Mouse (Mus musculus): ENCODE results near the gene Grik2.
"Not testable (repeated sequence)": the region's sequence is repeated elsewhere in the genome, so short reads cannot be mapped to it uniquely, and the experiment has no call there.

Grik2 gene

GRCm38 (mm10) chr10:49652320-49652719 is 136.2 kb downstream of the Grik2 start:
- in situ Hi-C loops (cut with MboI, MseI) = no loop called here

- in situ Hi-C loops (cut with MboI, MseI) = no loop called here
Observed at GRCm38 (mm10) chr10:49647116-49647515, 141.4 kb downstream of the Grik2 start.

- in situ Hi-C loops (cut with MboI, MseI) = no loop called here
Observed at GRCm38 (mm10) chr10:49639901-49640300, 148.7 kb downstream of the Grik2 start.

DNA sequence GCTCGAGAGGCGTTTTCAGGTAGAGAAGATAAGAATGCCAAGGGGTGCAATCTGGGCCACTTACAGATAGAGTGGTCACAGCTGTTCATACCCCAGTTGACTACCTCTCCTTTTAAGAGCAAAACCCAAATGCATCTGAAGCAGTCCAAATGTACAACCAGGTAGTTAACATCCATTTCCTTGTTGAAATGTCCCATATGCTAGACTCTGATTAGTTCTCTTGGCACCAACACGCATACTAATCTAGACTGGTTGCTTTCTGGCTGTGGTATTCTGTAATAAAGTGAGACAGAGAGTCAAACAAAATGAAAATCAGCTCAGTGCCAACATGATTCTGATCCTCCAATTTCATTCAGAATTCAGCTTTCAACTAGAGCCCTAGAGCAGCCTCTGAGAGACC is 164.6 kb downstream of the Grik2 start:
- in situ Hi-C loops (cut with MboI, MseI) = no loop called here

- in situ Hi-C loops (cut with MboI, MseI) = no loop called here
Observed at GRCm38 (mm10) chr10:49597652-49598051, 190.9 kb downstream of the Grik2 start.

- in situ Hi-C loops (cut with MboI, MseI) = no loop called here
Observed at GRCm38 (mm10) chr10:49573514-49573913, 215.1 kb downstream of the Grik2 start.

GRCm38 (mm10) chr10:49559872-49560407 is 228.6 kb downstream of the Grik2 start:
- in situ Hi-C loops (cut with MboI, MseI) = no loop called here

DNA sequence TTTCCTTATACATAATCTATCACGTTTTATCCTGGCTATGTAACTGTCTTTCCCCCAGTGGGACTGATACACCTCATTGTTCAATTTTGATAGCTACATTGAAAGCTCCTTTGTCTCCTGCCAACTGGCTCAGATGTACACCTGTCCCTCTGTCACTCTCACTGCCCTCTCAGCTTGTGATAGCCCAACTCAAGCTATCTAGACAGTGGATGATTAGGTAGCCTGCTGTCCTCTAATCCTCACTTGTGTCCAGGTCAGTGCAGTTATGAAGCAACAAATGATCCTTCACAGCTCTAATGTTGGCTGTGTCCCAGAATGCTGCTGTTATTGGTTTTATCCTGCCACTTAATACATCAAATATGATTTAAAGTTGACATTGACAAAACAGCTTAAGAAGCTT is 246.3 kb downstream of the Grik2 start:
- in situ Hi-C loops (cut with MboI, MseI) = no loop called here

DNA sequence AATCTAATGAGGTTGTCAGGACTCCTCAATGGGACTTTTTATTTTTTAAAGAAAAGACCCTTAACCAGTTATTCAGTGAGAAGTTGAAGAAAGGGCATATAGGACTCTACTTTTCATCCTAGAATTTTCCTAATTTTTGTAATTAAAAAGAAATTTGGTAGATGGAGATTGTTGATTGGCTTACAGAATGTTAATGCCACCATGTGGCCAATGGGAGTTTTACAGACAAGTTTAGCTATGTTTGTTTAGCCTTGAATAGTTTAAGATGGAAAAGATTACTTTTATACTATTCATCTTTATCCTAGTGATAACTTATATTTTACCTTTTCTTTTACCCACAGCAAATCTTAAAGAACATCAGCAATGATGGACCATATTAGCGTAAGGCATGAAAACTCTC is 268.8 kb downstream of the Grik2 start:
- in situ Hi-C loops (cut with MboI, MseI) = no loop called here

- in situ Hi-C loops (cut with MboI, MseI) = no loop called here
Observed at GRCm38 (mm10) chr10:49500628-49501027, 287.9 kb downstream of the Grik2 start.

DNA sequence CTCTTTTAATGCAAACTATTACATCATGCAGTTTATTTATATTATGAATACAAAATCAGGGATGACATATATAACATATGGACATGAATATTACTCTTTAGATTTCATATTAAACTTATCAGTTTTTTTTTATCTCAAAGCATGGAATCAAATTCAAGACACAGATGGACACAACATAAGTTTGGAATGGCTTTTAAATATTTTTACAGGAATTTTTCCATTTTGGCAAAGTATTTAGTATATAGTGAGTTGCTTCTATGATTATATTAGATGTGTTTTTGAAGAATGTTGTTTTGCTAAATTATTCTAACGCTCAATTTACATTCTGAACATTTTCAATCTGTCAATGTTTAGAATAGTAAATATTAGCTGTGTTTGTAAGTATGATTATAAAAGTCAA is 291.3 kb downstream of the Grik2 start:
- in situ Hi-C loops (cut with MboI, MseI) = no loop called here

DNA sequence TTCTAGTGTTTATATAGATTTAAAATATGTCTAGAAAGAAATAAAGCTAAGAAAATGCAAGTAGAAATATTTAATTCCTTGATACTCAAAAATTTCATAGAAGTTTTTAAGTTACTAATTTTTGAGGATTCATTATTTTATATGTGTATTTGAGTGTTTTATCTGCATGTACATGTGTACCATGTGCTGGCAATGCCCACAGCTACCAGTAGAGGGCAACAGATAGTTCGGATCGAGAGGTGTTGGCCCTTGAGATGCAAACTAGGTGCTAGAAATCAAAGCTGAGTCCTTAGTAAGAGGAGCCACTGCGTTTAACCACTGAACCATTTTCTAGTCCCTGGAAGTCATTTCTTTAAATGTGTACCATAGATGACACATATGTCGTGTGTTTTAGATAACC is 307.1 kb downstream of the Grik2 start:
- in situ Hi-C loops (cut with MboI, MseI) = no loop called here

- in situ Hi-C loops (cut with MboI, MseI) = no loop called here
Observed at GRCm38 (mm10) chr10:49480085-49480749, 308.3 kb downstream of the Grik2 start.

- in situ Hi-C loops (cut with MboI, MseI) = no loop called here
Observed at GRCm38 (mm10) chr10:49473613-49474012, 315.0 kb downstream of the Grik2 start.

DNA sequence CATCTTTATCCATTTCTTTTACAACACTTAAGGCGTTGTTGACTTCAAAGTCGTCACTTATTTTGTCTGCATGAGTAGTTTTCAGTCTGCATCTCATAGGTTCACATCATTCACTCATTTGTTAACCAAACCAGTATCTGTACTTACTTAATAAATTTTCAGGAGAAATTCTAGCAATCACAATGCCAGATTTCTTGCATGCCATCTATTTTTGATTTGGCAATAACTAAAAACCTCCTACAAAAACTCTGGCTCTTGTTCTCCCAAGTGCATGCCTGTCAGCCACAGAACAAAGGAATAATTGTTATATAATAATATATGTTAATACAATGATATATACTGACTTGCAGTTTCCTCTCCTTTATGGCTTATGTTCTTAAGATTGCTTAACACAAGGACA is 331.8 kb downstream of the Grik2 start:
- in situ Hi-C loops (cut with MboI, MseI) = no loop called here

- in situ Hi-C loops (cut with MboI, MseI) = no loop called here
Observed at GRCm38 (mm10) chr10:49453535-49453934, 335.0 kb downstream of the Grik2 start.

GRCm38 (mm10) chr10:49441369-49441768 is 347.2 kb downstream of the Grik2 start:
- in situ Hi-C loops (cut with MboI, MseI) = no loop called here

- in situ Hi-C loops (cut with MboI, MseI) = no loop called here
Observed at GRCm38 (mm10) chr10:49437057-49437456, 351.5 kb downstream of the Grik2 start.

DNA sequence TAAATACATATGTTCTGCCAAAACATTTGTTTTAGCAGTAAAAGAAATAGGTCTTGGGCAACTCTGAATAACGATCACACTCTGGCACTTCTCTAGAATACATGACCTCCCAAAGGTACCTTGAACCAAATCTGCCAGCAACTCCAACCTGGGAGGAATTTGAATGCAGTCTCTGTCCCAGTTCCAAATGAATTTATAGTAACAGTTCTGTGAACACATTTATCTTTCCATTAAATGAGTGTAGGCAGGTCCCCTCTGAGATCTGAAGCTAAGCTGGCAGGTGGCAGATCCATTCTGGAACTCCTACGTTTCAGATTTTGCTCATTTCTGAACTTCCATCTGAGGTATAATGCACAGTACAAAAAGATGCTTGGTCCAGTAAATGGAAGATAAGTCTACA is 352.3 kb downstream of the Grik2 start:
- in situ Hi-C loops (cut with MboI, MseI) = no loop called here

GRCm38 (mm10) chr10:49432825-49433224 is 355.7 kb downstream of the Grik2 start:
- in situ Hi-C loops (cut with MboI, MseI) = no loop called here

- in situ Hi-C loops (cut with MboI, MseI) = not testable (repeated sequence)
Observed at GRCm38 (mm10) chr10:49417206-49417605, 371.4 kb downstream of the Grik2 start.

GRCm38 (mm10) chr10:49382996-49383395 is 405.6 kb downstream of the Grik2 start:
- in situ Hi-C loops (cut with MboI, MseI) = no loop called here

- in situ Hi-C loops (cut with MboI, MseI) = no loop called here
Observed at GRCm38 (mm10) chr10:49381852-49382251, 406.7 kb downstream of the Grik2 start.

DNA sequence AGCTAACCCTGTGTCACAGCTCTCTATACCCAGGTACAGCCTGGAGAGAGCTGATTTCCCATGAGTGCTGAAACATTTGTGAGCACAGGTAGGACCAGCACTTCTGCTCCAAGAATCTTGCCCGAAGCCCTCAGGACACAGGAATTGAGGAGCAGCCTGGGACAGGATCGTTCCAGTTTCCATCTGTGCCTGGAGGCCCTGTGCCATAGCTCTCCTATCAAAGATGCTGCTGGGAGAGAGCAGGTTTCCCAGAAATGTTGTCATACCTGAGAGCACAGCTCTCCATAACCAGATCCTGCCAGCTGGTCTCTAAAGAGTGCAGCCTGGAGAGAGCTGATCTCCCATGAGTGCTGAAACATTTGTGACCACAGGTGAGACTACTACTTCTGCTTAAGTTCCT is 420.0 kb downstream of the Grik2 start:
- in situ Hi-C loops (cut with MboI, MseI) = no loop called here

Measured in T-helper 2 cell (primary cell).